Mouse (Mus musculus): Measurements from ENCODE around the gene Olfr718-ps1.

The Olfr718-ps1 gene

DNA sequence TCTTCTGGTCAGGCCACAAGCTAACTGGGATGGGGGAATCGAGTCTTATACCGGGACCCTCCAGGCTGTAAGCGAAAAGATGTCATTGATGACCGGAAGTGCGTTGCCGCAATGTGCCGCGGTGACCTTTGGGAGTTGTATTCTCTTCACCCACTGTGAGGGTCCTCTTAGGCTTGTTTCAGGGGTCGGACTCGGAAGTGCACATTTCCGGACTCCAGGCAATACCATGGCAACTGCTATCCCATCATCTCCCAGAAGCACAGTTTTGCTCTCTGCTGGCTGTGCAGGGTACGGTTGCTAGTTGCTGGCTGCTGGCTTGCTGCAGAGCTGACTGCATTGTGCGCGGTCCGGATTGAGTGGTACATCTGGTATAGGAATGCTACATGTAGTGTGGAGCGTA is 18.3 kb downstream of the Olfr718-ps1 start:
- whole genome bisulfite sequencing: 92% methylated on average over 16 of the region's 16 CpGs

- 39% methylated on average over 8 of the region's 8 CpGs for WGBS
Observed at GRCm38 (mm10) chr5:143127837-143128236, 19.5 kb downstream of the Olfr718-ps1 start.

- WGBS: 75% methylated on average over 4 of the region's 4 CpGs
Observed at GRCm38 (mm10) chr5:143126908-143127307, 20.5 kb downstream of the Olfr718-ps1 start.

- WGBS: 85% methylated on average over 9 of the region's 9 CpGs
Observed at GRCm38 (mm10) chr5:143126089-143126488, 21.3 kb downstream of the Olfr718-ps1 start.

DNA sequence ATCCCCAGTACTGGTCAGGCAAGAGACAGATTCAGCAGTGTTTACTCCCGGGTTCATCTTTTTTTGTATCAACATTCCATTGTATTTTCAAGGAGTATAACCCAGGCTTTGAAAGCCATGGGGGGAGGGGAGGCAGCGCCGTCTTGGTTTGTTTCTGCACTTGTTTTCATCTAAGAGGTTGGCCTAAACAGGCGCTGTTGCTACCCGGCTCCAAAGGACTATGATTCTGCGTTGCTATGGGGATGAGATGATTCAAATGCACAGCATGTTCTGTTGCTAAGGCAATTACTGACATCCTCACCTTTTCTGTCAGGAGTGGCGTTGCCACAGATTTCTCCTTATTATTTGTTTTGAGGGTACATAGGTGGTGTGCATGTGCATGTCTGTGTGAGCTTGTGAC is 21.8 kb downstream of the Olfr718-ps1 start:
- 26% methylated on average over 7 of the region's 7 CpGs for WGBS

- 85% methylated on average over 4 of the region's 4 CpGs for WGBS
Observed at GRCm38 (mm10) chr5:143124805-143125378, 22.5 kb downstream of the Olfr718-ps1 start.

DNA sequence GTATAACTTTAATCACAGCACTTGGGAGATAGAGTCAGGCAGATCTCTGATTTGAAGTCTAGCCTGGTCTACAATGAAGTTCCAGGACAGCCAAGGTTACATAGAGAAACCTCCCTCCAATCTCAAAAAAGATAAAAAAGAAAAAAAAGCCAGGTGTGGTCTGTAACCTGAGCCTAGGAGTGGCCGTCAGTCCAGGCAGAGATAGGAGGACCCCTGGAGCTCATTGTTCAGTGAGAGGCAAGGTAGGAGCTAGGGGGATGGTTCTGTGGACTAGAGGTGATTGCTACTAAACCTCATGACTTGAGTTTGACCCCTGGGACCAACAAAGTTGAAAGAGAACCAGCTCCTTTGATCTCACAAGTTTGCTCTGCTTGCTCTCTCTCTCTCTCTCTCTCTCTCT is 24.7 kb downstream of the Olfr718-ps1 start:
- WGBS: 67% methylated on average over 1 of the region's 1 CpGs

- 65% methylated on average over 8 of the region's 8 CpGs for WGBS
Observed at GRCm38 (mm10) chr5:143122125-143122524, 25.3 kb downstream of the Olfr718-ps1 start.

DNA sequence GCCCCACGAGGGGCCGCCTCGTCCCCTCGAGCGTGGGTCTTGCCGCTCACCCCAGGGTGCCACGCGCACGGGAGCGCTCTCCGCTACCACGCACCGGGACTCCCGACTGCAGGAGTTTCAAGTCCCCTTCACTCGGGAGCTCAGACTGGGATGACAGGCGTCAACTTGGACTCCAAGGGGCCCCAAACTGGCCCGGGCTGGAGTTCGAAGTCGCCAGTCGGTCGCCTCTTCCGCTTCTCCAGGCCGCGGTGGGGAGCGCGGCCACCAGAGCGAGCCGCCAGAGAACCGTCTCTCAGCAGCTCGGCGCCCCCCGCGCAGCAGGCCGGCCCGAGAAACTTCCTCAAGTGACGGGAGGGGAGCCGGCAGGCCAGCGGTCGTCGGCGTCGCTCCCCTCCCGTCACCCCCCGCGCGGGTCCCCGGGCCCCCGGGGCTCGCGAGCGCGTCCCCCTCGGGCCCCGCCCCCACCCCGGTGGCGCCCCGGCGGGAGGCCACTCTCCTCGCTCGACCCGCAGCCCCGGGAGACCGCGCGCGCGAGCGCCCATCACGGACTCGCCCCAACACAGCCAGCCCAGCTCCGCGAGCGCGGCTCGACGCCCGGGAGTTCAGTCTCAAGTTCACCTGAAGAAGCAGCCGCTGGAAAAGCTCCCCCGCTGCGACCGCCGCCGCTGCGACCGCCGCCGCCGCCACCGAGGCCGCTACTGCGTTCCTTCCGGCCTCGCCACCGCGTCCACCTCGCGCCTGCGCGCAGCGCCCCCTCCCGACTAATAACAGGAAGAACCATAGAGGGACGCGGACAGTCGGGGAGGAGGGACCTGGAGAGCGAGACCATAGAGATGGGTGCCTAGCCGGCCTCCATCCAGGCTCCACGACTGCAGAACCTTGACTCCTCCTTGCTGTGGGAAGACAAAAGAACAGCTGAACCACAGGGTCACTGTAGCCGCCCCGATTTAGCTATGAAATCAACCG is 34.8 kb downstream of the Olfr718-ps1 start, which contains the start of gene Rnf216:
TSS of gene Rnf216 (minus strand) at position 714 of the 966 bp plus-strand sequence.
- 1% methylated on average over 89 of the region's 110 CpGs for whole genome bisulfite sequencing

- 90% methylated on average over 3 of the region's 3 CpGs for WGBS
Observed at GRCm38 (mm10) chr5:143106842-143107241, 40.5 kb downstream of the Olfr718-ps1 start.

DNA sequence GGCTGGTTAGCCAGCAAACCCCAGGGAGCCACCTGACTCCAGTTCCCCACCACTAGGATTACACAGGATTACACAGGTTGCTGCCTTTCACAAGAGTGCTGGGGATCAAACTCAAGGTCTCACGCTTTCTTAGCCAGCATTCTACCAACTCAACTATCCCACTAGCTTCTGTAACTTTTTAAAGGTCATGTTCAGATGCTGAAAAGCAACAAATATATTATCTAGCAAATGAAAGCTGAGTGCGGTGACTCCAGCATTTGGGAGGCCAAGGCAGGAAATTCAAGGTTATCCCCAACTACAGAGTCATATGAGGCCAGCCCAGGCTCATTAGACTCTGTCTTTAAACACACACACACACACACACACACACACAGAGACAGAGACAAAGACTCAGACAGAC is 44.1 kb downstream of the Olfr718-ps1 start:
- 89% methylated on average over 2 of the region's 2 CpGs for WGBS

DNA sequence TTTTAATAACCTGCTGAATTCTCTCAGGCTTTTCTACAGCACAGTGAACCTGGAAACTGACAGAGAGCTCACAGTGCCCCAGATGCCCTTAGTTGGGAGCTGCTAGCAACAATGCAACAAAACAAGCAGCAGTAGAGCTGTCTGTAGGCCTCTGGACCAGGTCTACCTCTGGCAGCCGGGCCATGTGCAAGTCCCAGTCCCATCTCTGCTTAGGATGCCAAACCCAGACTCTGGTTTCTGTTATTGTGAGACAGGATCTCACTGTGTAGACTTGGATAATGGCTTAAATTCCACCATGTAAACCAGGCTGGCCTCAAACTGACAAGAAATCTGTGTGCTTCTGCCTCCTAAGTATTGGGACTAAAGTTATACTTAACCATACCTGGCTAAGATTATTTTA is 45.8 kb downstream of the Olfr718-ps1 start:
- 63% methylated on average over 1 of the region's 1 CpGs for WGBS

- 88% methylated on average over 7 of the region's 7 CpGs for whole genome bisulfite sequencing
Observed at GRCm38 (mm10) chr5:143095256-143095655, 52.1 kb downstream of the Olfr718-ps1 start.

DNA sequence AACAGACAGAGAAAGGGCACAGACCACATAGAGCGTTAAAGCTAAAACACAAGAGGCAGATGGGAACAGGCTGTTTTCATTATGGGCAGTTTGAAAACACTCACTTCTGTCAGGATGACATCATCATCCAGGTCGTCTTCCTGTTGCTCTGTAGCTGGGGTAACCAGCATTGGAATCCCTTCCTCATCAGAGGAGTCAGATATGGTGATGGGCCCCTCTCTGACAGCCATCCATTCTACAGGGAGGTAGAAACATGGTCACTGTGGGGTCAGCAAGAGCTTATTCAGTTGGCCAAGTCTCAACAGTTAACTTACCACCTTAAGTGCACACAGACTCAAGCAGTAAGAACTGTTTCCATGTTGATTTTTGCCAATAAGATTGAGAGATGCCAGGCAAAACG is 54.5 kb downstream of the Olfr718-ps1 start:
- 58% methylated on average over 3 of the region's 3 CpGs for WGBS

DNA sequence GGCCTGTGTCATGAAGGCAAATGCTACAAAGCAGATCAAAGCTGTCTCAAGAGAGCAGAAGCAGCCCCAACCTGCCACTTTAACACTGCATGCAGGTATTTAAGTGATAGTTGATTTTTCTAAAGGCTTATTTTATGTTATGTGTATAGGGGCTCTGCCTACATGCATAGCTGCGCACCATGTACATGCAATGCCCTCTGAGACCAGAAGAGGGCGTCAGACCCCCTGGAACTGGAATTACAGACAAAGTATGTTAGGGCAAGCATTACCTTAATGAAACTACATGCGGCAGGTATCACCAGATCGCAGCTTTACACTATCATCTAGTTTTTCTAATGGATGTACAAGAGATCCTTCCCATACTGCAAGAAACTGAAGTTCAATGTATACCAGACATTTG is 62.5 kb downstream of the Olfr718-ps1 start:
- 71% methylated on average over 4 of the region's 4 CpGs for WGBS
